Mouse (Mus musculus) kidney, adult 2 months (tissue): Measurements from ENCODE around the gene Dpagt1. TPM values are rescaled to one million over a fixed set of nuclear protein-coding genes. Genes with fewer than 3 reads are reported as not detected.
"Not testable (repeated sequence)": the region's sequence is repeated elsewhere in the genome, so short reads cannot be mapped to it uniquely, and the experiment has no call there.

Source experiments
- DNase-seq: peaks from one replicate; pipeline ENCODE4 v3.0.0; 2021
- H3K27ac ChIP-seq: fragments of 200-500 bp; 2 replicates; pipeline ENCODE4 v1.5.1; 2012; ENCODE audit warnings: low read depth, low read length, control low read depth, inconsistent platforms; ENCODE audit not compliant: insufficient read depth
- H3K27me3 ChIP-seq: fragments of 200-500 bp; replicated peaks from 2 replicates; pipeline ENCODE4 v1.6.1; 2012; ENCODE audit warnings: mild to moderate bottlenecking, moderate library complexity, low read length, inconsistent platforms; ENCODE audit not compliant: control insufficient read depth, insufficient read depth
- H3K36me3 ChIP-seq: fragments of 200-500 bp; 2 replicates; pipeline ENCODE4 v1.6.1; 2012; ENCODE audit warnings: mild to moderate bottlenecking, moderate library complexity, low read length, inconsistent platforms; ENCODE audit not compliant: control insufficient read depth, insufficient read depth
- H3K4me1 ChIP-seq: fragments of 200-500 bp; 2 replicates; pipeline ENCODE4 v1.6.1; 2011; ENCODE audit warnings: low read length; ENCODE audit not compliant: control insufficient read depth, insufficient read depth
- H3K4me3 ChIP-seq: fragments of 200-500 bp; 2 replicates; pipeline ENCODE4 v1.5.1; 2011; ENCODE audit warnings: mild to moderate bottlenecking, low read depth, low read length, control low read depth; ENCODE audit not compliant: insufficient read depth
- CTCF ChIP-seq: fragments of 200-500 bp; conservative IDR thresholded peaks from 2 replicates; pipeline ENCODE4 v1.5.1; 2011; ENCODE audit warnings: low read depth, mild to moderate bottlenecking, control low read depth, low read length, moderate library complexity, mixed read lengths; ENCODE audit not compliant: insufficient read depth, insufficient read length
- POLR2A ChIP-seq: fragments of 200-500 bp; IDR thresholded peaks from one replicate; pipeline ENCODE4 v1.6.1; 2011; ENCODE audit warnings: low read depth, low read length, control low read depth
- WGBS: fragments of 180-500 bp; shearing (Covaris S2); methylation state at CpG from one replicate; pipeline ENCODE4 v1.1.7; 2018; 5-methylcytosine and 5-hydroxymethylcytosine counted together
- polyA plus RNA-seq: library from polyadenylated mRNA; depleted of rRNA; stranded (reverse); fragments of >200 nt; gene quantifications from 2 replicates; pipeline ENCODE4 v1.2.3, GENCODE M21; 2012

The Dpagt1 gene
- polyA plus RNA-seq, 1 experiment, result 41.9 TPM

GRCm38 (mm10) chr9:44318076-44318825, 7.6 kb upstream of the Dpagt1 start:
- peak overlapping the region; percentile 98 for H3K4me3 ChIP-seq
- no peak for TF ChIP-seq POLR2A
- 0 out of 2 replicates have a peak, but pooled peaks have one; percentile 4 for TF ChIP-seq CTCF
- H3K4me1 ChIP-seq, result peaks cover 9% of the 10 kb centered on the region
- peak; percentile 91 for DNase-seq
- peak overlapping the region; percentile 93 for H3K27ac ChIP-seq
- H3K36me3 ChIP-seq, result peaks cover 10% of the 10 kb centered on the region
- 36% methylated on average over 5 of the region's 5 CpGs for WGBS
- no peaks in the 10 kb centered on the region for H3K27me3 ChIP-seq

- WGBS, result 9% methylated on average over 3 of the region's 3 CpGs
- Histone ChIP-seq H3K36me3 (peaks cover 10% of the 10 kb centered on the region), H3K27me3 (no peaks in the 10 kb centered on the region), H3K4me1 (peaks cover 9% of the 10 kb centered on the region), H3K4me3 (peak overlapping the region; percentile 98), H3K27ac (peak overlapping the region; percentile 93)
- no peak for TF ChIP-seq CTCF
- TF ChIP-seq POLR2A, result no peak
- DNase-seq, result peak; percentile 81
Measured at GRCm38 (mm10) chr9:44318826-44319095, 7.1 kb upstream of the Dpagt1 start.

GRCm38 (mm10) chr9:44319105-44319886, 6.5 kb upstream of the Dpagt1 start:
- peaks cover 10% of the 10 kb centered on the region for H3K36me3 ChIP-seq
- no peaks in the 10 kb centered on the region for H3K27me3 ChIP-seq
- TF ChIP-seq CTCF, result no peak
- TF ChIP-seq POLR2A, result no peak
- DNase-seq, result peak; percentile 45
- 2% methylated on average over 37 of the region's 37 CpGs for WGBS
- H3K4me1 ChIP-seq, result peaks cover 9% of the 10 kb centered on the region
- peak overlapping the region; percentile 93 for H3K27ac ChIP-seq
- H3K4me3 ChIP-seq, result peak overlapping the region; percentile 98

GRCm38 (mm10) chr9:44319887-44320798, 5.7 kb upstream of the Dpagt1 start, which contains the start of gene C2cd2l:
C2cd2l (minus strand) TSS chr9:44320285.
- DNase-seq, result peak; percentile 96
- H3K27ac ChIP-seq, result peak within 1 kb of the TSS; percentile 93
- H3K4me1 ChIP-seq, result peaks cover 9% of the 10 kb centered on the region
- H3K36me3 ChIP-seq, result peaks cover 6% of the 10 kb centered on the region
- WGBS, result under 1% methylated on average over 67 of the region's 67 CpGs
- no peaks in the 10 kb centered on the region for H3K27me3 ChIP-seq
- TF ChIP-seq CTCF, result no peak
- TF ChIP-seq POLR2A, result no peak
- H3K4me3 ChIP-seq, result peak within 1 kb of the TSS; percentile 98

GRCm38 (mm10) chr9:44320799-44321133, 5.1 kb upstream of the Dpagt1 start:
- no peak for DNase-seq
- Histone ChIP-seq H3K27ac (peak overlapping the region; percentile 54; the same call in 1 of the 2 replicates), H3K27me3 (no peaks in the 10 kb centered on the region), H3K4me1 (peaks cover 11% of the 10 kb centered on the region), H3K4me3 (peak overlapping the region; percentile 33), H3K36me3 (peaks cover 4% of the 10 kb centered on the region)
- 21% methylated on average over 6 of the region's 6 CpGs for WGBS
- TF ChIP-seq POLR2A (no peak), CTCF (no peak)

- H3K27me3 ChIP-seq, DNase-seq, H3K4me3 ChIP-seq, H3K36me3 ChIP-seq, H3K27ac ChIP-seq: not testable (repeated sequence)
- H3K4me1 ChIP-seq, result peaks cover 13% of the 10 kb centered on the region; the same call in 1 of the 2 replicates
- WGBS, result 55% methylated on average over 4 of the region's 4 CpGs
Measured at GRCm38 (mm10) chr9:44323656-44324055, 2.2 kb upstream of the Dpagt1 start.
